Mouse (Mus musculus) naive thymus-derived CD4-positive, alpha-beta T cell, adult 5 months (primary cell): ENCODE results near the gene Gm5799. TPM values are rescaled to one million over a fixed set of nuclear protein-coding genes. Genes with fewer than 3 reads are reported as not detected.

Experiments used
- polyA plus RNA-seq: library from polyadenylated mRNA; unstranded; fragments of 100-300 nt; shearing (Covaris generic); gene quantifications from one replicate; pipeline ENCODE4 v1.2.1, GENCODE M21; 2017

Gene Gm5799
- polyA plus RNA-seq, result not detected

GRCm38 (mm10) chr14:43543276-43543675 is at the start of gene Gm5799:
Gene Gm5799 (plus strand): TSS chr14:43543576.

GRCm38 (mm10) chr14:43579046-43579445 is 35.7 kb downstream of the Gm5799 start, which contains the start of gene Gm17654:
Gene Gm17654 (minus strand): TSS chr14:43579146.

Other genes starting within 250 kb of the Gm5799 start
- gene Gm8127, start 249.7 kb upstream of the Gm5799 start, polyA plus RNA-seq, result not detected
- not detected for gene 1700001F09Rik, start 195.8 kb upstream of the Gm5799 start, polyA plus RNA-seq
- gene Gm8138, start 127.2 kb upstream of the Gm5799 start, polyA plus RNA-seq, result not detected
- not detected for gene Gm17654, start 35.6 kb downstream of the Gm5799 start, polyA plus RNA-seq
- gene Gm10375, start 64.4 kb downstream of the Gm5799 start, polyA plus RNA-seq, result not detected
- not detected for gene Gm8165, start 133.6 kb downstream of the Gm5799 start, polyA plus RNA-seq
- gene Gm7324, start 154.3 kb downstream of the Gm5799 start, polyA plus RNA-seq, result 0.82 TPM
- gene Gm16506, start 183.9 kb downstream of the Gm5799 start, polyA plus RNA-seq, result not detected
- not detected for gene Gm6526, start 204.3 kb downstream of the Gm5799 start, polyA plus RNA-seq
- gene Gm8180, start 241.2 kb downstream of the Gm5799 start, polyA plus RNA-seq, result not detected